Mouse (Mus musculus) stomach, embryonic 16.5 days (tissue): ENCODE results near the gene Sfi1. TPM values are rescaled to one million over a fixed set of nuclear protein-coding genes. Genes with fewer than 3 reads are reported as not detected.
"Not testable (repeated sequence)": the region's sequence is repeated elsewhere in the genome, so short reads cannot be mapped to it uniquely, and the experiment has no call there.

Experiments
- ATAC-seq: fragments of 200-750 bp; cut with Nextera tagmentation; 2 replicates; pipeline ENCODE4 v1.8.0; 2017; ENCODE audit warnings: moderate number of reproducible peaks, moderate TSS enrichment; ENCODE audit not compliant: insufficient read depth, low FRiP score
- H3K27ac ChIP-seq: fragments of 300-500 bp; sonication (generic); 2 replicates; pipeline ENCODE4 v1.5.1; 2014; ENCODE audit warnings: low read length
- H3K27me3 ChIP-seq: fragments of 300-500 bp; sonication (generic); 2 replicates; pipeline ENCODE4 v1.6.1; 2014; ENCODE audit warnings: low read length, control low read depth, mixed read lengths; ENCODE audit not compliant: control insufficient read depth, insufficient read depth
- H3K36me3 ChIP-seq: fragments of 300-500 bp; sonication (generic); 2 replicates; pipeline ENCODE4 v1.6.1; 2014; ENCODE audit warnings: low read length; ENCODE audit not compliant: control insufficient read depth, insufficient read depth
- H3K4me1 ChIP-seq: fragments of 300-500 bp; sonication (generic); 2 replicates; pipeline ENCODE4 v1.6.1; 2014; ENCODE audit warnings: low read length, control low read depth, mixed read lengths; ENCODE audit not compliant: control insufficient read depth, insufficient read depth
- H3K4me2 ChIP-seq: fragments of 300-500 bp; sonication (generic); 2 replicates; pipeline ENCODE4 v1.6.1; 2014; ENCODE audit warnings: low read depth, low read length, mixed read lengths
- H3K4me3 ChIP-seq: fragments of 300-500 bp; sonication (generic); replicated peaks from 2 replicates; pipeline ENCODE4 v1.5.1; 2014; ENCODE audit warnings: mild to moderate bottlenecking, low read length
- H3K9ac ChIP-seq: fragments of 300-500 bp; sonication (generic); 2 replicates; pipeline ENCODE4 v1.6.1; 2014; ENCODE audit warnings: low read length
- H3K9me3 ChIP-seq: fragments of 300-500 bp; sonication (generic); replicated peaks from 2 replicates; pipeline ENCODE4 v1.6.1; 2016; ENCODE audit warnings: low read length, control low read depth; ENCODE audit not compliant: control insufficient read depth
- WGBS: fragments of 180-500 bp; shearing (Covaris S2); extraction: QIAGEN DNeasy Blood & Tissue Kit; methylation state at CpG from one replicate; pipeline ENCODE4 v1.1.7; 2014; 5-methylcytosine and 5-hydroxymethylcytosine counted together
- polyA plus RNA-seq: library from polyadenylated mRNA; unstranded; fragments of >200 nt; fragmentation: Nextera tagmentation; extraction: Ambion mirVana; gene quantifications from 2 replicates; pipeline ENCODE4 v1.2.1, GENCODE M21; 2015

The Sfi1 gene
- polyA plus RNA-seq, 1 experiment from 2014 or later, result 14.6 TPM

GRCm38 (mm10) chr11:3103619-3104164 lies 89.6 kb downstream of the Sfi1 start:
- 75% methylated on average over 7 of the region's 7 CpGs for WGBS

GRCm38 (mm10) chr11:3102626-3103025 lies 90.6 kb downstream of the Sfi1 start:
- H3K9ac ChIP-seq, H3K36me3 ChIP-seq, H3K4me3 ChIP-seq, H3K4me1 ChIP-seq, H3K4me2 ChIP-seq, ATAC-seq, H3K27me3 ChIP-seq, H3K27ac ChIP-seq: not testable (repeated sequence)
- 78% methylated on average over 7 of the region's 7 CpGs for WGBS
- H3K9me3 ChIP-seq, result peaks cover 35% of the 10 kb centered on the region

More at GRCm38 (mm10) chr11:3103619-3104164, 89.6 kb downstream of the Sfi1 start:
- H3K4me2 ChIP-seq, result no peak overlapping the region
- no peak overlapping the region for H3K4me3 ChIP-seq
- no peaks in the 10 kb centered on the region for H3K27me3 ChIP-seq
- H3K9ac ChIP-seq, result no peak overlapping the region
- H3K4me1 ChIP-seq, result no peaks in the 10 kb centered on the region
- ATAC-seq, result peak; percentile 72; the same call in 1 of the 2 replicates
- H3K27ac ChIP-seq, result no peak overlapping the region
- peaks cover 35% of the 10 kb centered on the region for H3K9me3 ChIP-seq
- H3K36me3 ChIP-seq, result no peaks in the 10 kb centered on the region

GRCm38 (mm10) chr11:3101875-3102494 lies 91.3 kb downstream of the Sfi1 start:
- H3K27me3 ChIP-seq, result no peaks in the 10 kb centered on the region
- no peaks in the 10 kb centered on the region for H3K36me3 ChIP-seq
- H3K27ac ChIP-seq, result no peak overlapping the region
- H3K9ac ChIP-seq, result no peak overlapping the region
- no peak overlapping the region for H3K4me3 ChIP-seq
- no peak overlapping the region for H3K4me2 ChIP-seq
- peaks cover 35% of the 10 kb centered on the region for H3K9me3 ChIP-seq
- H3K4me1 ChIP-seq, result no peaks in the 10 kb centered on the region
- WGBS, result 70% methylated on average over 10 of the region's 10 CpGs
- 0 out of 2 replicates have a peak, but pooled peaks have one; percentile 37 for ATAC-seq

DNA sequence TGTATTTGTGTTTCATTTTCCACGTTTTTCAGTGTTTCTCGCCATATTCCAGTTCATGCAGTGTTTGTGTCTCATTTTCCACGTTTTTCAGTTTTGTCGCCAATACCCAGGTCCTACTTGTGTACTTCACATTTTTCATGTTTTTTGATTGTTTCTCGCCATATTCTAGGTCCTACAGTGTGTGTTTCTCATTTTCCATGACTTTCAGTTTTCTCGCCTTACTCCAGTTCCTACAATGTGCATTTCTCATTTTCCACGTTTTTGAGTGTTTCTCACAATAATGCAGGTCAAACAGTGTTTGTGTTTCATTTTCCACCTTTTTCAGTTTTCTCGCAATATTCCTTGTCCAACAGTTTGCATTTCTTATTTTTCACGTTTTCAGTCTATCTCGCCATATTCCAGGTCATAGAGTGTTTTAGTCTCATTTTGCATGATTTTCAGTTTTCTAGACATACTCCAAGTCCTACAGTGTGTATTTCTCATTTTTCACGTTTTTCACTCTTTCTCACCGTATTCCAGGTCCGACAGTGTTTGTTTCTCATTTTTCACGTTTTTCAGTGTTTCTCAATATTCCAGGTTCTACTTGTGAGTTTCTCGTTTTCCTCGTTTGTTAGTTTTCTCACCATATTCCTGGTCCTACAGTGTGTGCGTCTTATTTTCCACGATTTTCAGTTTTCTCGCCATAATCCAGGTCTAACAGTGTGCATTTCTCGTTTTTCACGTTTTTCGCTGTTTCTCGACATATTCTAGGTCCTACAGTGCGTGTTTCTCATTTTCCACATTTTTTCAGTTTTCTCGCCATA lies 92.0 kb downstream of the Sfi1 start:
- H3K9ac ChIP-seq, result no peak overlapping the region
- H3K36me3 ChIP-seq, result no peaks in the 10 kb centered on the region
- H3K4me1 ChIP-seq, result no peaks in the 10 kb centered on the region
- no peak overlapping the region for H3K4me2 ChIP-seq
- 82% methylated on average over 25 of the region's 25 CpGs for WGBS
- H3K27me3 ChIP-seq, result no peaks in the 10 kb centered on the region
- peaks cover 35% of the 10 kb centered on the region for H3K9me3 ChIP-seq
- H3K4me3 ChIP-seq, result no peak overlapping the region
- H3K27ac ChIP-seq, result no peak overlapping the region
- 0 out of 2 replicates have a peak, but pooled peaks have one; percentile 37 for ATAC-seq

GRCm38 (mm10) chr11:3100066-3100645 lies 93.1 kb downstream of the Sfi1 start:
- H3K4me3 ChIP-seq, result not testable (repeated sequence)

More at GRCm38 (mm10) chr11:3100066-3100645, 93.1 kb downstream of the Sfi1 start:
- peak; percentile 72 for ATAC-seq
- H3K27ac ChIP-seq, H3K27me3 ChIP-seq, H3K9ac ChIP-seq, H3K4me2 ChIP-seq, H3K4me1 ChIP-seq, H3K36me3 ChIP-seq: not testable (repeated sequence)
- H3K9me3 ChIP-seq, result peaks cover 35% of the 10 kb centered on the region
- whole genome bisulfite sequencing, result 82% methylated on average over 12 of the region's 12 CpGs

Other genes with a start within 250 kb of the Sfi1 start
- 38.4 and 38.9 TPM in 2 replicates for gene Eif4enif1, start 8.9 kb upstream of the Sfi1 start, polyA plus RNA-seq
- gene Drg1, start 73.0 kb upstream of the Sfi1 start, polyA plus RNA-seq, result 193 and 213 TPM in 2 replicates
- gene Patz1, start 95.4 kb upstream of the Sfi1 start, polyA plus RNA-seq, result 26.1 and 26.5 TPM in 2 replicates
- gene Pik3ip1, start 136.9 kb upstream of the Sfi1 start, polyA plus RNA-seq, result 9.4 and 11.8 TPM in 2 replicates
- 92.6 and 109 TPM in 2 replicates for gene Limk2, start 215.7 kb upstream of the Sfi1 start, polyA plus RNA-seq